Mouse (Mus musculus): ENCODE results near the gene Marveld3. TPM values are rescaled to one million over a fixed set of nuclear protein-coding genes. Genes with fewer than 3 reads are reported as not detected.

Gene Marveld3
- total RNA-seq (2014; rRNA removed; ENCODE audit: low replicate concordance) (0.19 and 1.9 TPM in 2 replicates), polyA plus RNA-seq (2015; fragmentation: Nextera tagmentation; extraction: Ambion mirVana) (0.36 TPM in 2 replicates)

- ATAC-seq (ENCODE audit: insufficient read depth, low read depth) (peak; percentile 65), DNase-seq (ENCODE audit: low spot score) (no peak)
- Histone ChIP-seq H3K9ac (replicated peaks; ENCODE audit: low read depth, low read length) (no peak within 1 kb of the TSS), H3K36me3 (replicated peaks; ENCODE audit: control insufficient read depth, insufficient read depth, low read length) (no peaks in the 10 kb centered on the region), H3K4me3 (ENCODE audit: low read depth, low read length) (peak within 1 kb of the TSS; percentile 48), H3K27ac (ENCODE audit: low read depth) (no peak within 1 kb of the TSS), H3K4me1 (ENCODE audit: control insufficient read depth, insufficient read depth) (peaks cover 23% of the 10 kb centered on the region), H3K27me3 (ENCODE audit: control insufficient read depth, insufficient read depth, low read length) (peaks cover 27% of the 10 kb centered on the region), H3K4me2 (ENCODE audit: low read depth, low read length) (peak within 1 kb of the TSS; percentile 83), H3K9me3 (replicated peaks; ENCODE audit: control insufficient read depth, low read length) (no peaks in the 10 kb centered on the region)
- TF ChIP-seq CTCF (IDR thresholded peaks at IDR 0.05; ENCODE audit: low read depth), result peak; percentile 72
- TF ChIP-seq EP300 (IDR thresholded peaks at IDR 0.05; ENCODE audit: low read depth), result no peak
- WGBS, result 5% methylated on average over 63 of the region's 64 CpGs
Observed at GRCm38 (mm10) chr8:109961693-109962367, at the start of gene Marveld3. Marveld3 (minus strand) TSS chr8:109962203.

- Histone ChIP-seq H3K27ac (ENCODE audit: low read depth) (no peak overlapping the region), H3K4me3 (ENCODE audit: low read depth, low read length) (no peak overlapping the region), H3K9ac (replicated peaks; ENCODE audit: low read depth, low read length) (no peak overlapping the region), H3K4me2 (ENCODE audit: low read depth, low read length) (no peak overlapping the region), H3K27me3 (ENCODE audit: control insufficient read depth, insufficient read depth, low read length) (no peaks in the 10 kb centered on the region), H3K9me3 (replicated peaks; ENCODE audit: control insufficient read depth, low read length) (no peaks in the 10 kb centered on the region), H3K4me1 (ENCODE audit: control insufficient read depth, insufficient read depth) (no peaks in the 10 kb centered on the region), H3K36me3 (replicated peaks; ENCODE audit: control insufficient read depth, insufficient read depth, low read length) (no peaks in the 10 kb centered on the region)
- DNase-seq (ENCODE audit: low spot score), result peak; percentile 21
- TF ChIP-seq EP300 (IDR thresholded peaks at IDR 0.05; ENCODE audit: low read depth) (no peak), CTCF (IDR thresholded peaks at IDR 0.05; ENCODE audit: low read depth) (peak; percentile 86)
- no peak for ATAC-seq (ENCODE audit: insufficient read depth, low read depth)
- 24% methylated on average over 5 of the region's 5 CpGs for WGBS
Observed at GRCm38 (mm10) chr8:110010868-110011267, 48.9 kb upstream of the Marveld3 start.

GRCm38 (mm10) chr8:110008995-110009446 is 47.0 kb upstream of the Marveld3 start:
- no peaks in the 10 kb centered on the region for H3K4me1 ChIP-seq (ENCODE audit: control insufficient read depth, insufficient read depth)
- H3K36me3 ChIP-seq (replicated peaks; ENCODE audit: control insufficient read depth, insufficient read depth, low read length), result no peaks in the 10 kb centered on the region
- no peak overlapping the region for H3K4me2 ChIP-seq (ENCODE audit: low read depth, low read length)
- no peak for DNase-seq (ENCODE audit: low spot score)
- H3K27me3 ChIP-seq (ENCODE audit: control insufficient read depth, insufficient read depth, low read length), result no peaks in the 10 kb centered on the region
- 65% methylated on average over 8 of the region's 8 CpGs for WGBS
- no peak overlapping the region for H3K4me3 ChIP-seq (ENCODE audit: low read depth, low read length)
- no peaks in the 10 kb centered on the region for H3K9me3 ChIP-seq (replicated peaks; ENCODE audit: control insufficient read depth, low read length)
- ATAC-seq (ENCODE audit: insufficient read depth, low read depth), result no peak
- no peak overlapping the region for H3K9ac ChIP-seq (replicated peaks; ENCODE audit: low read depth, low read length)
- no peak overlapping the region for H3K27ac ChIP-seq (ENCODE audit: low read depth)
- TF ChIP-seq CTCF (IDR thresholded peaks at IDR 0.05; ENCODE audit: low read depth), result no peak

- WGBS, result 70% methylated on average over 26 of the region's 26 CpGs
- no peak overlapping the region for H3K4me3 ChIP-seq (ENCODE audit: low read depth, low read length)
- ATAC-seq (ENCODE audit: insufficient read depth, low read depth), result no peak
- no peak overlapping the region for H3K27ac ChIP-seq (ENCODE audit: low read depth)
- no peak for DNase-seq (ENCODE audit: low spot score)
- no peaks in the 10 kb centered on the region for H3K27me3 ChIP-seq (ENCODE audit: control insufficient read depth, insufficient read depth, low read length)
- no peak for TF ChIP-seq CTCF (IDR thresholded peaks at IDR 0.05; ENCODE audit: low read depth)
- no peak for TF ChIP-seq EP300 (IDR thresholded peaks at IDR 0.05; ENCODE audit: low read depth)
- H3K4me1 ChIP-seq (ENCODE audit: control insufficient read depth, insufficient read depth), result no peaks in the 10 kb centered on the region
- H3K9ac ChIP-seq (replicated peaks; ENCODE audit: low read depth, low read length), result no peak overlapping the region
- no peaks in the 10 kb centered on the region for H3K9me3 ChIP-seq (replicated peaks; ENCODE audit: control insufficient read depth, low read length)
- H3K36me3 ChIP-seq (replicated peaks; ENCODE audit: control insufficient read depth, insufficient read depth, low read length), result no peaks in the 10 kb centered on the region
- no peak overlapping the region for H3K4me2 ChIP-seq (ENCODE audit: low read depth, low read length)
Observed at GRCm38 (mm10) chr8:110008228-110008994, 46.4 kb upstream of the Marveld3 start.

GRCm38 (mm10) chr8:110006312-110007023 is 44.5 kb upstream of the Marveld3 start:
- TF ChIP-seq EP300 (IDR thresholded peaks at IDR 0.05; ENCODE audit: low read depth) (no peak), CTCF (IDR thresholded peaks at IDR 0.05; ENCODE audit: low read depth) (no peak)
- Histone ChIP-seq H3K4me1 (ENCODE audit: control insufficient read depth, insufficient read depth) (no peaks in the 10 kb centered on the region), H3K9me3 (replicated peaks; ENCODE audit: control insufficient read depth, low read length) (no peaks in the 10 kb centered on the region), H3K4me3 (ENCODE audit: low read depth, low read length) (no peak overlapping the region), H3K9ac (replicated peaks; ENCODE audit: low read depth, low read length) (no peak overlapping the region), H3K4me2 (ENCODE audit: low read depth, low read length) (no peak overlapping the region), H3K36me3 (replicated peaks; ENCODE audit: control insufficient read depth, insufficient read depth, low read length) (no peaks in the 10 kb centered on the region), H3K27me3 (ENCODE audit: control insufficient read depth, insufficient read depth, low read length) (no peaks in the 10 kb centered on the region), H3K27ac (ENCODE audit: low read depth) (no peak overlapping the region)
- no peak for ATAC-seq (ENCODE audit: insufficient read depth, low read depth)
- no peak for DNase-seq (ENCODE audit: low spot score)
- WGBS, result 63% methylated on average over 17 of the region's 17 CpGs
